Mouse (Mus musculus): ENCODE data around the gene Teddm1b. TPM values are rescaled to one million over a fixed set of nuclear protein-coding genes. Genes with fewer than 3 reads are reported as not detected.
"Not testable (repeated sequence)": the region's sequence is repeated elsewhere in the genome, so short reads cannot be mapped to it uniquely, and the experiment has no call there.

The Teddm1b gene
- polyA plus RNA-seq, 1 experiment from 2014 or later, result 0.14 TPM

GRCm38 (mm10) chr1:153855946-153856345, 18.2 kb upstream of the Teddm1b start:
- no peaks in the 10 kb centered on the region for H3K4me1 ChIP-seq (ENCODE audit: control insufficient read depth, insufficient read depth, low read length)
- 82% methylated on average over 8 of the region's 8 CpGs for WGBS

GRCm38 (mm10) chr1:153880391-153880790, 6.2 kb downstream of the Teddm1b start:
- H3K9ac ChIP-seq (replicated peaks; ENCODE audit: low read length); H3K27me3 ChIP-seq (ENCODE audit: control insufficient read depth, insufficient read depth, low read length): not testable (repeated sequence)
- 95% methylated on average over 17 of the region's 17 CpGs for WGBS

More at GRCm38 (mm10) chr1:153855946-153856345, 18.2 kb upstream of the Teddm1b start:
- no peak for ATAC-seq (replicated peaks; ENCODE audit: insufficient number of reproducible peaks, low FRiP score, low TSS enrichment, low read depth)
- Histone ChIP-seq H3K9me3 (replicated peaks; ENCODE audit: control insufficient read depth, low read length) (no peaks in the 10 kb centered on the region), H3K36me3 (replicated peaks; ENCODE audit: control insufficient read depth, insufficient read depth, low read depth, low read length) (no peaks in the 10 kb centered on the region), H3K4me2 (ENCODE audit: low read depth, low read length) (no peak overlapping the region), H3K27ac (replicated peaks; ENCODE audit: low read depth, low read length) (no peak overlapping the region), H3K27me3 (ENCODE audit: control insufficient read depth, insufficient read depth, low read length) (no peaks in the 10 kb centered on the region), H3K4me3 (ENCODE audit: low read depth, low read length) (no peak overlapping the region), H3K9ac (replicated peaks; ENCODE audit: low read length) (no peak overlapping the region)
- no peak for DNase-seq (ENCODE audit: low spot score)

DNA sequence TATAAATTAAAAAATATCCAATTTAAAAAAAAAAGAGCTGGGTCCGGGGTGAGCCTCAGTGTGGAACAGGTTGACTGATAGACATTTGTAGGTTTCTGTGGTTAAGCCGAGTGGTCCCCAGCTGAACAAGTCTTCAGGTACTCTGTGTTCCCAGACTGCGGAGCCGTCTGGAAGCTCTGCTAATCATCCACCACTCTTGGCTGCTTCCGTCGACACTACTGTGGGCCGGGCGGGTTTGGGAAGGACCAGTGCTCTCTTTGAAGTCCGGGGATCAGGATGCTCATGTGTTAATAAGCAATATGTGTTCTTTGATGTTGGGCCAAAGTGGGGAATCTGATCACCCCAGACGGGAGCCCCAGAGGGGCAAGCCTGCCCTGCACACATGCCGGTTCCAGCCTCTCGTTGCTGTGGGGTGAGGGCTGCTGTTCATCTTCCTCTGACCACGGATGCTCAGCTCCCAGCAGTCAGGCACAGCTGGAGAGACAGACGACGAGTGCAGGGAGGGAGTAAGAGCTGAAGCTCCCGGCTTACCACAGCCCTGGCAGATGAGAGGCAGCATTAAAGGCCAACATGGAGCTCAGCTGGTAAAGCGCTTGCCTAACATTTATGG, 12.0 kb downstream of the Teddm1b start:
- ATAC-seq (replicated peaks; ENCODE audit: insufficient number of reproducible peaks, low FRiP score, low TSS enrichment, low read depth) (no peak), DNase-seq (ENCODE audit: low spot score) (no peak)
- Histone ChIP-seq H3K4me2 (ENCODE audit: low read depth, low read length) (no peak overlapping the region), H3K4me1 (ENCODE audit: control insufficient read depth, insufficient read depth, low read length) (no peaks in the 10 kb centered on the region), H3K9ac (replicated peaks; ENCODE audit: low read length) (no peak overlapping the region), H3K27me3 (ENCODE audit: control insufficient read depth, insufficient read depth, low read length) (no peaks in the 10 kb centered on the region), H3K27ac (replicated peaks; ENCODE audit: low read depth, low read length) (no peak overlapping the region), H3K4me3 (ENCODE audit: low read depth, low read length) (no peak overlapping the region), H3K36me3 (replicated peaks; ENCODE audit: control insufficient read depth, insufficient read depth, low read depth, low read length) (no peaks in the 10 kb centered on the region), H3K9me3 (replicated peaks; ENCODE audit: control insufficient read depth, low read length) (no peaks in the 10 kb centered on the region)
- WGBS, result 37% methylated on average over 17 of the region's 17 CpGs

More at GRCm38 (mm10) chr1:153880391-153880790, 6.2 kb downstream of the Teddm1b start:
- not testable (repeated sequence) for DNase-seq (ENCODE audit: low spot score); H3K4me1 ChIP-seq (ENCODE audit: control insufficient read depth, insufficient read depth, low read length); ATAC-seq (replicated peaks; ENCODE audit: insufficient number of reproducible peaks, low FRiP score, low TSS enrichment, low read depth); H3K4me2 ChIP-seq (ENCODE audit: low read depth, low read length); H3K36me3 ChIP-seq (replicated peaks; ENCODE audit: control insufficient read depth, insufficient read depth, low read depth, low read length); H3K27ac ChIP-seq (replicated peaks; ENCODE audit: low read depth, low read length); H3K4me3 ChIP-seq (ENCODE audit: low read depth, low read length); H3K9me3 ChIP-seq (replicated peaks; ENCODE audit: control insufficient read depth, low read length)

- Histone ChIP-seq H3K4me1 (ENCODE audit: control insufficient read depth, insufficient read depth, low read length) (no peaks in the 10 kb centered on the region), H3K4me2 (ENCODE audit: low read depth, low read length) (no peak overlapping the region), H3K36me3 (replicated peaks; ENCODE audit: control insufficient read depth, insufficient read depth, low read depth, low read length) (no peaks in the 10 kb centered on the region), H3K4me3 (ENCODE audit: low read depth, low read length) (no peak overlapping the region), H3K9ac (replicated peaks; ENCODE audit: low read length) (no peak overlapping the region), H3K27me3 (ENCODE audit: control insufficient read depth, insufficient read depth, low read length) (no peaks in the 10 kb centered on the region), H3K27ac (replicated peaks; ENCODE audit: low read depth, low read length) (no peak overlapping the region), H3K9me3 (replicated peaks; ENCODE audit: control insufficient read depth, low read length) (no peaks in the 10 kb centered on the region)
- WGBS, result 96% methylated on average over 10 of the region's 10 CpGs
- no peak for ATAC-seq (replicated peaks; ENCODE audit: insufficient number of reproducible peaks, low FRiP score, low TSS enrichment, low read depth)
- no peak for DNase-seq (ENCODE audit: low spot score)
Observed at GRCm38 (mm10) chr1:153890121-153890520, 16.0 kb downstream of the Teddm1b start.

GRCm38 (mm10) chr1:153891442-153891841, 17.3 kb downstream of the Teddm1b start, which contains the start of gene Teddm1a:
Gene Teddm1a (plus strand): TSS chr1:153891742.
- WGBS, result 69% methylated on average over 4 of the region's 4 CpGs
- ATAC-seq (replicated peaks; ENCODE audit: insufficient number of reproducible peaks, low FRiP score, low TSS enrichment, low read depth) (no peak), DNase-seq (ENCODE audit: low spot score) (no peak)
- Histone ChIP-seq H3K36me3 (replicated peaks; ENCODE audit: control insufficient read depth, insufficient read depth, low read depth, low read length) (no peaks in the 10 kb centered on the region), H3K27ac (replicated peaks; ENCODE audit: low read depth, low read length) (no peak within 1 kb of the TSS), H3K9ac (replicated peaks; ENCODE audit: low read length) (no peak within 1 kb of the TSS), H3K27me3 (ENCODE audit: control insufficient read depth, insufficient read depth, low read length) (no peaks in the 10 kb centered on the region), H3K4me1 (ENCODE audit: control insufficient read depth, insufficient read depth, low read length) (no peaks in the 10 kb centered on the region), H3K4me3 (ENCODE audit: low read depth, low read length) (no peak within 1 kb of the TSS), H3K4me2 (ENCODE audit: low read depth, low read length) (no peak within 1 kb of the TSS), H3K9me3 (replicated peaks; ENCODE audit: control insufficient read depth, low read length) (no peaks in the 10 kb centered on the region)

- Histone ChIP-seq H3K4me2 (ENCODE audit: low read depth, low read length) (no peak overlapping the region), H3K27me3 (ENCODE audit: control insufficient read depth, insufficient read depth, low read length) (no peaks in the 10 kb centered on the region), H3K27ac (replicated peaks; ENCODE audit: low read depth, low read length) (no peak overlapping the region), H3K36me3 (replicated peaks; ENCODE audit: control insufficient read depth, insufficient read depth, low read depth, low read length) (no peaks in the 10 kb centered on the region), H3K4me3 (ENCODE audit: low read depth, low read length) (no peak overlapping the region), H3K4me1 (ENCODE audit: control insufficient read depth, insufficient read depth, low read length) (no peaks in the 10 kb centered on the region), H3K9ac (replicated peaks; ENCODE audit: low read length) (no peak overlapping the region), H3K9me3 (replicated peaks; ENCODE audit: control insufficient read depth, low read length) (no peaks in the 10 kb centered on the region)
- DNase-seq (ENCODE audit: low spot score) (no peak), ATAC-seq (replicated peaks; ENCODE audit: insufficient number of reproducible peaks, low FRiP score, low TSS enrichment, low read depth) (no peak)
- WGBS, result 65% methylated on average over 2 of the region's 2 CpGs
Observed at GRCm38 (mm10) chr1:153893746-153894145, 19.6 kb downstream of the Teddm1b start.

DNA sequence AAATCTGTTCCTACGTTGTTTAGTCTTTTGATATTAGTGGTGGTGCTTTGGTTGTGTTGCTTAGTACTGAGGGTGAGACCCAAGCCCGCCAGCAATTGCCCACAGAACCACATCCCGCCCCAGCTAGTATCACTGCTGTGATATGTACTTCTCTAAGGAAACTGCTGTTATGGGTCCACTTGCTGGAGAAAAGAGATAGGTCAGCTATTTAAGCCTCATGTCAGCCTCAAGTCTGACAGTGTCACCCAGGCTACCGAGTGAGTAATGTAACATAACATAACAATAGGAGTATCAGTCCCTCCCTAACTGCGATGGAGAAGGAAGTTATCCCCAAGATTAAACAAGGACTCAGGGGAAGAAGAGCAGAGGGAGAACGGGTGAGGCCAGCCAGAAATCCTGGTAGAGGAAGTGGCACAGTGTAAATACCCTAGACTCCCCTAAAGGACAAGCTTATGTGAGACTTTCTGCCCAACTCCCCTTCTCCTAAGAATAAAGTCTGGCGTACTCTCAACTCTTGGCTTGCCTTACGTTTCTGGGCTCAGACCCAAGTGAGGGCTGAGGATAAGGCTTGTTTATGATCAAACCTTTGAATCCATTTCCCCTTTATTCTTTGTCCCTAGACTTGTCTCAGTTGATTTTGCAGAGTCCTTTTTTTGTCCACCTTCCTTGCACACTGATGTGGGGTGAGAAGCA, 20.2 kb downstream of the Teddm1b start:
- Histone ChIP-seq H3K36me3 (replicated peaks; ENCODE audit: control insufficient read depth, insufficient read depth, low read depth, low read length) (no peaks in the 10 kb centered on the region), H3K9me3 (replicated peaks; ENCODE audit: control insufficient read depth, low read length) (no peaks in the 10 kb centered on the region), H3K4me2 (ENCODE audit: low read depth, low read length) (no peak overlapping the region), H3K27me3 (ENCODE audit: control insufficient read depth, insufficient read depth, low read length) (no peaks in the 10 kb centered on the region), H3K4me1 (ENCODE audit: control insufficient read depth, insufficient read depth, low read length) (no peaks in the 10 kb centered on the region), H3K4me3 (ENCODE audit: low read depth, low read length) (no peak overlapping the region), H3K9ac (replicated peaks; ENCODE audit: low read length) (no peak overlapping the region), H3K27ac (replicated peaks; ENCODE audit: low read depth, low read length) (no peak overlapping the region)
- ATAC-seq (replicated peaks; ENCODE audit: insufficient number of reproducible peaks, low FRiP score, low TSS enrichment, low read depth) (no peak), DNase-seq (ENCODE audit: low spot score) (no peak)
- WGBS, result 71% methylated on average over 8 of the region's 8 CpGs

DNA sequence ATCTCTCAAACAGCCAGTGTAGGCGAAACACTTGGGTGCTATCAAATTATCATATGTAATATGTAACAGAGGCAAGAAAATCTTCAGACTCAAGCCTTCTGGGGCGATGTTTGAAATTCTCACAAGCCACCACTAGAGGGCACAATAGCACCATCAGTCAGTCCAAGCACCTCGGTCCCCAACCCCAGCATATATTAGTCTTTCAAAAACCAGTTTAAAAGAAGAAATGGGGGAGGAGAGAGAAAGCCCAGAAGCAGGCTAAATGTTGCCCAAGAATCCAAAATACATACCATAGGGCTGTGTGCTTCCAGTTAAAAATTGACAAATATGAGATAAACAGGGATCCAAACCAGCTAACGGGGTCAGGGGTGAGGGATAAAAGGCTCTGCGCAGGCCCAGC, 20.8 kb downstream of the Teddm1b start:
- Histone ChIP-seq H3K27me3 (ENCODE audit: control insufficient read depth, insufficient read depth, low read length) (no peaks in the 10 kb centered on the region), H3K27ac (replicated peaks; ENCODE audit: low read depth, low read length) (no peak overlapping the region), H3K4me1 (ENCODE audit: control insufficient read depth, insufficient read depth, low read length) (no peaks in the 10 kb centered on the region), H3K4me3 (ENCODE audit: low read depth, low read length) (no peak overlapping the region), H3K9me3 (replicated peaks; ENCODE audit: control insufficient read depth, low read length) (no peaks in the 10 kb centered on the region), H3K9ac (replicated peaks; ENCODE audit: low read length) (no peak overlapping the region), H3K4me2 (ENCODE audit: low read depth, low read length) (no peak overlapping the region), H3K36me3 (replicated peaks; ENCODE audit: control insufficient read depth, insufficient read depth, low read depth, low read length) (no peaks in the 10 kb centered on the region)
- DNase-seq (ENCODE audit: low spot score) (peak; percentile 86), ATAC-seq (replicated peaks; ENCODE audit: insufficient number of reproducible peaks, low FRiP score, low TSS enrichment, low read depth) (no peak)
- 40% methylated on average over 5 of the region's 5 CpGs for WGBS
